Mouse (Mus musculus) granulocyte monocyte progenitor cell, adult 5-6 weeks (primary cell): Measurements from ENCODE around the gene Pde8b. TPM values are rescaled to one million over a fixed set of nuclear protein-coding genes. Genes with fewer than 3 reads are reported as not detected.

Experiments used
- ATAC-seq: replicated peaks from 2 replicates; pipeline ENCODE4 v1.8.0; 2016; ENCODE audit warnings: mild to moderate bottlenecking, moderate TSS enrichment, inconsistent platforms; ENCODE audit not compliant: poor library complexity, severe bottlenecking
- total RNA-seq, 2 experiments: library from RNA; stranded (forward) in 1 of 2; stranded (reverse) in 1 of 2; fragments of 200-712, 200-1000 nt in 1 of 2; fragments of >200 nt in 1 of 2; fragmentation: Nextera tagmentation in 1 of 2; gene quantifications; 2 replicates each; pipeline ENCODE4 v1.2.3; 2014 to 2017

Pde8b gene
- total RNA-seq, 2 experiments from 2014 or later, result 0.52 TPM; not detected in 1

DNA sequence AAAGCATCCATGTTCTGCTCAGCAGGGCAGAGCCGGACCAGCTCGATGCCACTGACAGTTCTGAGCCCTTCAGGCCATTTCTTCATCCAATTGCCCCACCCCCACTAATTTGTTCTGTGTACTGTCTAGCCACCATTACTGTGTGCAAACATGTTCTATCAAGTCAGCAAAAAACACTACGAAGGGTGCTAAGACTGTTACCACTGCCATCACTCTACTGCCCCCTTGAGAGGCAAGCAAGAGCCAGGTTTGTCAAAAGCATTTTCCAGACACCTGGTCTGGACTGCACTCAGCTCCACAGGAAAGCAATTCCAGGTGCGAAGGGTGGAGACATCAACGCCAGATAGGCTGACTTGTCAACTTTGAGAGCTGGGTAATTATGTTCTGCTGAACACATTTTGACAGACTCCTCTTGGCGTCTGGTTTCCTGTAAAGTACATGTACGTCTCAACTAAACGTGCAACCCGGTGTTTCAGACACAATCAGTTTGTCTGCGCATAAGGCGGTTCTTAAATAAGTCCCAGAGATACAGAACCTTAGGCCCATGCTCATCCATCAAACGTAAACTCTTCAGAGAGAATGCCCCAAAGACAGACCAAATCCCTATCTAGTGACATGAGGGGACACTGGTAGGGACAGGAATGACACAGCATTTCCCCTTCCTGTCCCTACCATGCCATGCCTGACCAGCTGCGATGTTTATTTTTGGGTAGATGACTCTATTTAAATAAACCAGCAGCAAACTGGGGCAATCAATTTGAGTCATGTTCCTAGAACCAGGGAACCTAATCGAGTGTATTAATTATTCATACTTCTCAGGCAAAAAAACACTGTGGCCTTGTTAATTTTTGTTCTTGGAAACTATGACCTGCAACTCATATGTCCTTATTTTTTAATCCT lies 158.3 kb downstream of the Pde8b start:
- no peak for ATAC-seq

DNA sequence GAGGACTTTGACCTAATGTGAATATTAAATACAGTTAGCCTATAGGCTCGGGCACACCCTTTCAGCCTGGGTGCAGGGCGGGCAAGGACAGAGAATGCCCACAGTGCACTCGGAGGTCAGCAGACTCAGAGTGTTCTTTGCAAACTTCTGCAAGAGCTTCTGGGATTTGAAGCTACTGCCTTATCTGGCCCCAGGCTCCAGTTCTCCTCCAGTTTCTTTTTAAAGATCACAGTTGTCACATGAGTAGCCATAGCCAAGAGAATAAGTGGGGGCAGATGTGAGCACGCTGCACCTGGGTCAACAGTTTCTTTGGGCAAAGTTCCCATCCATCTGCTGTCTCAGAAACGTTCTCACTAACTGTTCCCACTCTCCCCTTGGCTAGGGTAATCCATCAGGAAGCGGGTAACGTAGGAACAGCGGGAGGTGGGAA lies 162.8 kb downstream of the Pde8b start:
- no peak for ATAC-seq

DNA sequence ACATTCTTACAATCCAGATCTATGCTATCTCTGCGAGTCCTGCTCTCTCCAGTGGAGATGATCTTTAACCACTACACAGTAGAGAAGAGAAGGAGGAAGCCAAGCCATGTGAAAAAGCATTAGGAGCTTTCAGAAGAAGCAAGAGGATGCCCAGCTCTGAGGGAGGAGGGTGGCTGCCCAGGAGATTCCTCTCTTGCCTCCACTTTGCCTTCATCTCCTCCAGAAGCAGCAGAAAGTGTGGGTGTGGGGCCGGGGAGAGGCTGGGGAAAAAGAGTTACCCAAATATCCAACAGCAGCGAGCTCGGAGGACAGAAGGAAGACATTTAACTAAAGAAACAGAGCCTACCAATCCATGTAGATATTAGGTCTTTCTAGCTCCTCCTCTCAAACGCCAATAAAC lies 164.1 kb downstream of the Pde8b start:
- ATAC-seq, result no peak

DNA sequence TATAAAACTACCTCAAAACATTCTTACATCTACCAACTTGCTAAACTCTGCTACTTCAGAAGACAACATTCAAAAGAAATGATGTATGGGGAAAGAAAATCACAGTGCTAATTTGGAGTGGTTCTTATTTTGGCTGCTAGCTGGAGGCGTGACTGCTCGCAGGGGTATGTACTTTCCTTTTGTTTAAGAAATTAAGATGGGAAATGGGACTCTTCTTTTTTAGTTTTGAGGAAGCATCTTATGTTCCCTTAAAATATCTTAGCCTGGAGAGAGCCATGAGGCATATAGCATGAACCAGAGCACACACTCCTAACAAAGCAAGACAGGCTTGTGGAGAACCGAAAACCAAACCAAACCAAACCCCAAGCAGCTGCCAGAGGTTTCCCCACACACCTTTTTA lies 167.5 kb downstream of the Pde8b start:
- ATAC-seq, result no peak

DNA sequence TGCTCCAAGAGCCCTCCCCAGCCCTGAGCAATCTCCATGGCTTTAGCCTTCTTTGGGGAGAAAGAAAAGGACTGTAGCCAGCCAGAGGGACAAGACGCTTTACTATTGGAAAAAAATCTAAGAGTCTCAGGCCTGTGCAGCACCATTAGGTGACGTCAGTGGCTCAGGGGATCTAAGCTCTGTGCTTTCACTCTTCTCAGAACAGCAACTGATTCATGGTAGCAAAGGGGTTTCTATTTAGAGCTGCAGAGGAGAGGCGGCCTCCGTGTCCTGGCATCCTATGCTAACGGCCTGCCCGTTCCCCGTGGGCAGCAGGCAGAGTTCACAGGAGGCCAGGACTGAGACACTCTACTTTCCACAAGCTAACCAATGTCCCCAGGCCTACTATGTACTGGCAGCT lies 169.1 kb downstream of the Pde8b start:
- no peak for ATAC-seq

DNA sequence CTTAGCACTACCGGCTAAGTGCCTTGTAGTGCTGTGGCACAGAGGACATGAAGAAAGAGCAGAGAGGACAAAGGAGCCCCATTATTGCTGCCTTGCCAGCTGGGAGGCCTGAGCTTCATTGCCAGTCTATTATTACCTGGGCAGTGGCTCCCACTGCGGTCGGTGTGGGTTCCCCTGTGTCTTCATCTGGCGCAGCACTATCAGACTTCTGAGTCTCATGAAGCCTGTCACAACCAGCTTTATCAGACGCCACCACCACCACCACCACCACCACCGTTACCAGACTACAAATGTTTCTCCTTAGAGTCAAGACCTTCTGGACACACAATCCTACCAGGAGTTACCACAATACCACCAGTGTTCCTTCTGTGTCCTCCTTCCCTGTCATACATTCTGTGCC lies 171.6 kb downstream of the Pde8b start:
- no peak for ATAC-seq

DNA sequence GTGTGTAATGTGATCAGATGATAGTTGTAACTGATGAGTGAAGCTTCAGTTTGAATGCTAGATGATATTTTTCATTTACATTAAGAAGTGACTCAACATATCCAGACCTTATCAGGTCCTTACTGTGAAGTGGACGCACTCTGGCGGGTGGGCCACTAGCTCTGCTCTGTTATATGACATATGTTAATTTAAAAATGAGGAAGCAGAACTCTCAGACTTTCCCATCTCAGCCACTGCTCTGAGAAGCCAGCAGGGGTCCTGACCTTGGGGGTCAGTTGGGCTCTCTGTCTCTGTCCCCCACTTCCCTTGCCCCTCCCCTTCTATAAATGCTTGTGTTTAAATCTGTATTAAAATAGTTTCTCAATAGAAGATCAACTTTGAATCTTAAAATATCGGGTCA lies 172.4 kb downstream of the Pde8b start:
- ATAC-seq, result peak; percentile 56

DNA sequence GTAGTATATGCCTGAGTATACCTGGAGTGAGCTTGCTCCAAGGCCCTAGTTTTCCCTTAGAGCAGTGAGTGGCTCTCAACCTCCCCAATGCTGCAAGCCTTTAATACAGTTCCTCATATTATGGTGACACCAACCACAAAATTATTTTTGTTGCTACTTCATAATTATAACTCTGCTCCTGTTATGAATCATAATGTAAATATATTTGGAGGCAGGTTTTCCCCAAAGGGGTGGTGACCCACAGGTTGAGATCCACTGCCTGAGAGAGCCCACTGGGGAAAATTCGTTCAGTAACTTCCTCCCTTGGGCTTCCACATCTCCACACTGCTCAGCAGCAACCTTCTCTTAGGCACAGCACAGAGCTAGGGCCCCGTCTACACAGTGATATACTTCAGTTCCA lies 174.0 kb downstream of the Pde8b start:
- ATAC-seq, result no peak

DNA sequence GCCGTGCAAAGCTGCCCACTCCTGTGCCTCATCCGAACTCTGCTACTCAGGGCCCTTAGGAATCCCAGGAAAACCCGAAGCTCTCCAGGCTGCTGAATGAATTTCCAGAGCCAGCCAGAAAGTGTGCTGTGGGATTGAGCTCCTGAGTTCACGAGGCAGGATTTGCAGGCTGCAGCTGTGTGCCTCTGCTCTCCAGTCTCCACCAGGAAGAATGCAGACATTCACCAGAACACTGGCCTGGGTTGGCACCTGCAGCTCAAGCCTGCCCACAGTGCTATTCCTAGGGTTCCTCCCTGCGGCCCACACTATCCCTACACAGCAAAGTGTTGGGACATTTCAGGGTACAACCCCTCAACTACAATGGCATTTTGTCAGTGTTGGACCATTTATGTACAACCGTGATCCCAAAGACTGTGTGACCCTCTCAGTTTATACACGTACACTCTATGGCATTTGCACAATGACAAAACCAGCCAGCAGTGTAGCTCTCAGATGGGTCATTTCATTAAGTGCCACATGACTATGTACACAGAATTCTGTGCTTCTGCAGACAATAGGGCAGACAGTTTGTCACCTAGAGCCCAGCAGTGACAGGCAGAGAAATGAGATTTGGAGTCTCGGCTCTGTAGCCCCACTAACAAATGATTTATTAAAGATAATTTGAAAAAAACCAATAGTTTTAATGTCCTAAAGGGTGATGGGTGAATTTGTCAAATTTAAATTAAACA lies 176.5 kb downstream of the Pde8b start:
- no peak for ATAC-seq

DNA sequence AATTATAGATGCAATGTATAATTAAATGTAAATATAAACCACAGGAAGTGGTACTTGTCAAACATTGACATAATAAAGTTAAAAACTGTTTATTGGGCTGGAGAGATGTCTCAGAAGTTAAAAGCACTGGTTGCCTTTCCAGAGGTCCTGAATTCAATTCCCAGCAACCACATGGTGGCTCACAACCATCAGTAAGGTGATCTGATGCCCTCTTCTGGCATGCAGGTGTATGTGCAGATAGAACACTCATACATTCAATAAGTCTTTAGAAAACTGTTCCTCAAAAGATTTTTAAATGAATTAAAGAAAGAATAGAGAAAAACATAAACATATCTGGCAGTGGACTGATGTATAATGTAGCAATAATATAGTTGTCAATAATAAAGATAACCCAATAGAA lies 179.9 kb downstream of the Pde8b start:
- no peak for ATAC-seq

DNA sequence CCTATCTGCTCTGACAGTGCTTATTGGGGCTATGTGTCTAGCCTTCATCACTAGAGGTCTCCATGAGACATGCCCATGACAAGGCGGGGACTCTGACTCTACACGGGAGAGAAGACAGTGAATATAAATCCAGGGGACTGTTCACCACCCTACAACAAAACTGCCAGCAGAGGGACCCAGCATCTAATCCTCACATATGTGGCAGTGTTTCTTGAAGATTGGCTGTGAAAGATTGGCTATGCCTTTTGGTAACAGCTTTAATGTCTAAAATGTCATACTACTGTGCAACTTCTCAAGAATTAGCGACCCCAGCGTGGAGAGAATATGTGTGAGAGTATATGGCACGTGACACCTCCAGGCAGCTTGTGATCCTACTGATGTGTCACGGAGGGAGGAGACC lies 182.3 kb downstream of the Pde8b start:
- no peak for ATAC-seq

DNA sequence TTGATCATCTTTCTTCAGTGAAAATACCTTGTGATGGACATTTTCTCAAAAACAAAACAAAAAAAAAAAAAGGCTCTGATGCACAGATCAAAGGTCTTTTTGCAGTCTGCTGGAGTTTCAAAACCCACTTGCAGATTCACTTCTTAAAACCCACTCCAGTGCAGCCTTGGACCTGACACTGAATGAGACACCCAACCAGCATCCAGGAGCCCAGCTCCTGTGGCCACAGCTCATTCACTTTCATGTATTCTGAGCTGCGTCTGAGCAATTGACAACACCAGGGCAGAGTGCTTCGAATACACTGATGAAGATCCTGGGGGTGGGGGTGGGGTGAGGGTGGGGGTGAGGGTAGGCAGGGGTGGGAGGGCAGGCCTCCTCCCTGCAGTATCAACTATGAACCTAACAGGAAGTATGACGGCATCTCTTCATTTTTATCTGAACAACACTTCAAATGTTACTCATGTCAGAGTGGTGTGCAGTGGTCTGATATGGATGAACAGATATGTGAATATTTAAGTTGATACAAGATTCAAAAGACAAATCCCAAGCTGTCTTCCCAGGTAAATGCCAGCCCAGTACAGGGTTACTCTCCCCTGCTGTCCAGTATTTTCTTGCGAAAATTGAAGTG lies 186.6 kb downstream of the Pde8b start:
- ATAC-seq, result no peak

DNA sequence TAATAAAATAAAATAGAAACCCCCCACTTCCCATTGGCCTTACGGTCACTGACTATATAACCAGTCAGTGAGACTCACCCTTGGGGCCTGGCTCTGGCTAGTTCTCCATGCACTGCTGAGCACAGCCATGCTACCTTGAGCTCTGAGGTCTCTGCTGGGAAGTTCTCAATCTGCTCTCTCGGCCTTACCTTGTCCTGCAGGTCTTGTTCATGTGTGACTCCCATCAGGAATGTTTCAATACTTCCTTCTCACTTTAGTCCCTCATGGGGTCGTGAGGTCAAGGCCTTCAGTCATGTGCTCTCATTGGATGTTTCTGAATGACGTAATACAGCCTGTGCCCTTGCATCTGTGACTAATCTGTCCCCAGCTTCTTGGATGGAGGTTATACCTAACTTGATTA lies 191.3 kb downstream of the Pde8b start:
- ATAC-seq, result no peak

DNA sequence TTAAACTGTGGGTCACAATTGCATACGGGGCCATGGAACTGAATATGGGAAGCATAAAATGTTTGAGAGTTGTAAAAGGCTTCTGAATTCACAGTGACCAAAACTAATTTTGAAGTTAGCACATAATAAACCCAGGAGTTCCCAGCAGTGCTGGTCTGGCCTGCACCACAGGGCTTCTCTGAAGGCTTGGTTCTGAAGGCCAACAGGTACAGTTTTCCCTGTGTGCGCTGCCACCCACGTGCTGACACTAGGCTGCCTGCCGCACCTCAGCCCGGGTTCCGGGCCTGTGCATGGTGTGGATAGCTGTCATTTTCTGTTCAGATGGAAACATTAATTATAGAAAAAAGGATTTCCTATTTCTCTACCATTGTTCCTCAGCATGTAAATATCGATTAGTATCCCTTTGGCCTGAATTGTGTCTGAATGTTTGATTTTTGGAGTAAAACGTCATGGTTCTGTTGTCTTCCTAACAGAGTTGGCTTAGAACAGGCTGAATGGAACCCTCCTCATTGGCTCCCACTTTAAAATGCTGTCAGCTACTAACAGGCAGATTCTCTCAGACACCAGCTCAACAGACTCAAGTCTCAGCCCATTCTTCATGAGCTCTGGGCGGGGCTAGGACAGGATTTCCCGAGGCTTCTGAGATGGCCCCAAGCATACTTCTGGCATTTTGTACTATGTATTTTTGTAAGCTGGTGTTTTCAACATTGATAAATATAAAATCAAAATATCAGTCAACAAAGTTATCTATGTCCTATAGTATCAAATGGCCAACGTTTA lies 193.4 kb downstream of the Pde8b start:
- ATAC-seq, result no peak

DNA sequence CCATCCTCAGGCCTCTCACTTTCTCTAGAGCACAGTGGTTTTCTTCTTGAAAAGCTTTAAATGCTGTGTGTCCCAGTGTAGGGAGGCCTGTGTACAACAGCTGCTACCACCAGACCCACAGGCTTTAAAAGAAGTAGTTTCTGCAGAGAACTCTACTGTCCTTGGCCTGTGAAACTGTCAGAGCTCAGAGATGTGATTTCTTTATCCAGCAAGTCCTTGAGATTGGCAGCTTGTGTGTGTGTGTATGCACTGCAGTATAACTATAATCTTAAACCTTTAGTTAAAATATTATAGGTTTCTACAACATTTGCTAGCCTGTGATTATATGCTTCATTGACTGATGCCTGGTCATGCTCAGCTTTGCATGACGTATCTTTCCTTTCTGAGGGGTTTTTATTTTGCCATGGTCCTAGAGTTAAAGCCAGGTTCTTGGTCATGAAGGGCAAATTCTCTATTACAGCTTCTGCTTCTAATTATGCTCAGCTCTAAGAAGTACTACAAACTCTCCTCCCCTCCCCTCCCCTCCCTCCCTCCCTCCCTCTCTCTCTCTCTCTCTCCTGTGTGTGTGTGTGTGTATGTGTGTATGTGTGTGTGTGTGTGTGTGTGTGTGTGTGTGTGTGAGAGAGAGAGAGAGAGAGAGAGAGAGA lies 194.3 kb downstream of the Pde8b start:
- no peak for ATAC-seq

DNA sequence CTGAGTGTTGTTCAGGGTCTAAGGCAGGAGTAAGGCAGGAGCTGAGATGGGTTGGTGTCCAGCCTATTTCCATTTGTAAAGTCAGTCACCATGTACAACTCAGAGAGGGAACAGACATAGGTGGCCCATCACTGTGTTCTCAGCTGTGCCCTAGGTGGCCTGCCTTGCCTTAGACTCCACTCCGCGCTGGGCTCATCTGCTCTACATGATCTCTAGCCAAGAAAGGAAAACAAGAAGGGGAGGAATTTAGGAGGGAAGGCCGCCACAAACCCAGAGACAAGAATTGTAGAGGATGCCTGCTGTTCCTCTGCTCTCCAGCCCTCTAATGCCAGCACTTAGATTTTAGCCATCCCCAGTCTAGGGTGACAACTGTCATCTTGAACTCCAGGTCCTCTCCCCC lies 197.7 kb downstream of the Pde8b start:
- no peak for ATAC-seq

DNA sequence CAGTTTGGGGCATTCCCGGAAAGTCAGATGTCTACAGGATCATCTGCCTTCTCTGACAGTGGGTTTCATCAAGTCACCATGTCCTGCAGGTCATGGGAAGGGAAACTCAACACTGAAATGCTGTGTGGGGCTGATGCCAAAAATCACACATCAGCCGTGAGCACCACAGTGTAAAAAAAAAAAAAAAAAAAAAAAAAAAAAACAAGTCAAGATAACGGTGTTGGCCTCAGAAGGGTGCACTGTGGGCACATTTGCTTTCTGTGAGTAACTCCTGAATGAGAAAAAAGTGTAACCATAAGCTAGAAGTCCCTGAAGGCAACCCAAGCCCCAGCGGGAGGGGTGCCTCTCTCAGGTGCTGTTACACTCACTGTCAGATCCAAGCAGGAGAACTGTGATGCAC lies 199.7 kb downstream of the Pde8b start:
- ATAC-seq, result no peak

DNA sequence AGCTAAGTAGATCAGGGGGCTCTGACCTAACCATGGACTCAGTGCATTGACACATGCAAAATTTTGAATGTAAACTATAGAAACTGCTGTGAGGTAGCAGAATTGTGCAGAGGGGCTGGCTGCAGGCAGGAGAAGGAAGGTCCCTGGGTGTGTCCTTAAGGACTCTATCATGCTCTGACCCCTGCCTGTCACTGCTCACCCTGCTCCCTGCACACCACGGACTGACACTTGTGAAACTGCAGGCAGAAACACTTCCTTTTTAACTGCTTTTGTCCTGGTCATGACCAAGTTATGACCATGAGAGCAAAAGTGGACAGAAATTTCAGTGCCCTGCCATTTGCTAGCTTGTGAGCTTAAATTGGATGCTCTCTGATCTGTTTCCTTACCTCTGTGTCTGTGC lies 206.0 kb downstream of the Pde8b start:
- ATAC-seq, result peak; percentile 68

DNA sequence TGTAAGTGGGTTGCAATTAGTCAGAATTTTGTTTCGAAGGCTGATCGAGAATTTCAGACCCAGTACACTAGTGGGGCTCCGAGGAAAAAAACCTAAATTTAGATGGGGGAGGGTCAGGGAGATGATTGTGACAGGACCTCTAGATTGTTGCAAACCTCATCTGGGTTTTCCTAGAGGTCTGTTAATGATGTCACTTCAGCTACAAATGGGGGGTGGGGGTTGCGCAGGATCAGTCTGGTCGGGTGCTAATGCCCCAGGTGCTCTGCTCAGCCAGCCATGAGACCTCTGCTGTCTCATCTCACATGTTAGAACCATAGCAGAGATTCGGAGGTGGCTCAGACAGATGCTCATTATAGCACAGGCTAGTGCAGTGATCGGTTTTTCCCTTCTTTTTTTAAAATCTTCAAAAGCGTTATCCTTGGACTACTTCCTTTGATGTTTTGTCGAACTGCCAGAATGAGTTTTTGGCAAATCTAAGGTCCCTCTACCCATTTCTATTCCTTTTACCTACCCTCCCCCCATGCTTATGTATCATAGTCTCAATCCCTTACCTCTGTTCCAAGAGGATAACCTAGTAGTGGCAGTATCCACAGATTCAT lies 209.9 kb downstream of the Pde8b start:
- no peak for ATAC-seq

DNA sequence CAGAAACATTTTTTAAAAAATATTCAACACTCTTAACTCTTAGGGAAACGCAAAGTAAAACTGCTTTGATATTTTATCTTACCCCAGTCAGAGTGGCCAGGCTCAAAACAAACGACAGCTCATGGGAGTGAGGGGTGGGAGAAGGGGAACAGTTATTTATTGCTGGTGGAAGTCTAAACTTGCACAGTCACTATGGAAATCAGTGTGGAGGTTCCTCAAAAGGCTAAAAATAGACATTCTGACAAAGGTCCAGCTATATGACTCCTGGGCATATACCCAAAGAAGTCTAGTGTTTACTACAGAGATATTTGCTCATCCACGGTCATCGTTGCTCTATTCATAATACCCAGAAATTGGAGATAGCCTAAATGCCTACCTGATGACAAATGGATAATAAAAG lies 211.9 kb downstream of the Pde8b start:
- peak; percentile 71 for ATAC-seq
